ENCODE assay signal across 2 mouse cellular contexts in the genomic region with DNA sequence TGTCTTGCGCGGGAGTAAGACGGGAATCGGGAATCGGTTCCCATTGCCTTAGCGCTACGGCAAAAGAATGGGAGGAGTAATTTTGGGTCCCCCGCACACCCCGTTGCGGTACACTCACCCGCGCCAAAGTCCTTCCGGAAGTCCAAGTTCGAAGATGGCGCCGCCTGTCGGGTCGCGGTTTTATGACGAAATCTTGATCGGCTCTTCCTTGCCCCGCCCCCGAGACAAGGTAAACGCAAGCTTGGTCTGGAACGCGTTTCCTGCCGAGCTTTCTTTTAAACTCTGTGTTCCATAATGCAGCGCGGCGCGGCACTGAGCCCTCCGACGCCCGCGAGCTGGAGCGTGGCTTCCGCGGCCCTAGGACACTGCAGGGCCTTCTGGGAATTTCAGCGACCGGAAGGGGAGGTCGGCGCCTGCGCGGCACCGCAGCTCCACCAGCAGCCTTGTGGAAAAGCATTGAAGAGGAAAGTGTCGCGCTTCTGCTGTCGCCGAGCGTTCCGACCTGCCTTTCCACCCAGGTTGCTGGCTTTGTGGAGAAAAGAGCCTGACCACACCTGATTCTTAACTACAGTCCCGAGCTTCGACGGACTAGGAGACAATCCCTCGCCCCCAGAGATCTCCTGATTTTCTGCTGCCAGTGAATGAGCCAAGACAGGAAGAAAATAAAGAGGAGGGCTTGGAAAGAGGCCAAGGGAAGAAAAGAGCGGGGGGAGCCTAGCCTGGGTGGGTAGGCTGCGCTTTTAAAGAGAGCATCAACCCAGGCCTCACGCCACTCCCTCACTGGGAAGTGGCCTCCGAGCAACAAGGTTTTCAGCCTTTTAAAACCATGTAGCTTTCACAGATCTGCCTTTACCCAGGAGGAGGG.
A peak's percentile ranks its signal among the peaks of the same experiment; 100 is the strongest.
TF ChIP-seq lines count a peak whose summit lies in the region.

A gene (minus strand): TSS at position 146 of the 865 bp plus-strand sequence.
A gene (minus strand): TSS at position 379 of the 865 bp plus-strand sequence.

TF ChIP-seq in C2C12, 6 proteins besides CTCF, POLR2A, EP300 and RAD21 (continued from another document):
- TF ChIP-seq MYOG (IDR thresholded peaks at IDR 0.05; ENCODE audit: control insufficient read depth, extremely low read depth, insufficient read length), result no peak
- TF ChIP-seq MYOD1 (IDR thresholded peaks at IDR 0.05; ENCODE audit: control insufficient read depth, insufficient read length, low read depth), result no peak
- no peak for TF ChIP-seq CEBPB (IDR thresholded peaks at IDR 0.05; ENCODE audit: low read depth)
- TF ChIP-seq MAX (IDR thresholded peaks at IDR 0.05), result no peak
- no peak for TF ChIP-seq USF1 (IDR thresholded peaks at IDR 0.05; ENCODE audit: low read depth)

TF ChIP-seq in myocyte, 11 proteins besides CTCF, POLR2A, EP300 and RAD21 (continued from another document):
- peak in 1 of 3 experiments; percentile 2 for TF ChIP-seq MYOG (IDR thresholded peaks at IDR 0.05; ENCODE audit: control insufficient read depth in 1 of 3, insufficient read depth in 1 of 3, insufficient read length in 2 of 3, low read depth in 2 of 3)
- TF ChIP-seq CEBPB (IDR thresholded peaks at IDR 0.05; ENCODE audit: insufficient read depth, poor library complexity, severe bottlenecking), result no peak
- peak; percentile 79 for TF ChIP-seq E2F4 (IDR thresholded peaks at IDR 0.05; ENCODE audit: insufficient read depth)
- TF ChIP-seq TCF12 (IDR thresholded peaks at IDR 0.05; ENCODE audit: insufficient read depth, poor library complexity, severe bottlenecking), result no peak
- peak; percentile 78 for TF ChIP-seq POLR2AphosphoS2 (IDR thresholded peaks at IDR 0.05; ENCODE audit: insufficient read length, low read depth)
- TF ChIP-seq MAX (IDR thresholded peaks at IDR 0.05; ENCODE audit: low read depth), result no peak
TF ChIP-seq in myocyte: peak in this region for 3.
